Mouse (Mus musculus): ENCODE results near the gene Olfr1221.
"Not testable (repeated sequence)": the region's sequence is repeated elsewhere in the genome, so short reads cannot be mapped to it uniquely, and the experiment has no call there.

The Olfr1221 gene

GRCm38 (mm10) chr2:89117183-89117582 lies at the start of gene Olfr1221:
Gene Olfr1221 (minus strand): TSS chr2:89117283.
- DNase-seq (ENCODE audit: low read depth): no peak

- DNase-seq (ENCODE audit: low read depth): not testable (repeated sequence)
Measured at GRCm38 (mm10) chr2:89164711-89165110, 47.6 kb upstream of the Olfr1221 start.

- DNase-seq (ENCODE audit: low read depth): not testable (repeated sequence)
Measured at GRCm38 (mm10) chr2:89163991-89164390, 46.9 kb upstream of the Olfr1221 start, which contains the start of gene Olfr1224-ps1. Gene Olfr1224-ps1 (minus strand): TSS chr2:89164091.

- no peak for DNase-seq (ENCODE audit: low read depth)
Measured at GRCm38 (mm10) chr2:89151460-89151859, 34.4 kb upstream of the Olfr1221 start, which contains the start of gene Olfr1223. Gene Olfr1223 (minus strand): TSS chr2:89151560.

GRCm38 (mm10) chr2:89132954-89133353 lies 15.9 kb upstream of the Olfr1221 start, which contains the start of gene Olfr1222:
Gene Olfr1222 (minus strand): TSS chr2:89133054.
- DNase-seq (ENCODE audit: low read depth): no peak

- no peak for DNase-seq (ENCODE audit: low read depth)
Measured at GRCm38 (mm10) chr2:89106735-89107134, 10.3 kb downstream of the Olfr1221 start, which contains the start of gene Olfr1220. Gene Olfr1220 (minus strand): TSS chr2:89106835.

- no peak for DNase-seq (ENCODE audit: low read depth)
Measured at GRCm38 (mm10) chr2:89105651-89106050, 11.4 kb downstream of the Olfr1221 start.

GRCm38 (mm10) chr2:89093848-89094247 lies 23.2 kb downstream of the Olfr1221 start:
- no peak for DNase-seq (ENCODE audit: low read depth)

GRCm38 (mm10) chr2:89083413-89083812 lies 33.7 kb downstream of the Olfr1221 start, which contains the start of gene Olfr1219:
Gene Olfr1219 (minus strand): TSS chr2:89083513.
- DNase-seq (ENCODE audit: low read depth): no peak

- DNase-seq (ENCODE audit: low read depth): no peak
Measured at GRCm38 (mm10) chr2:89081487-89081886, 35.6 kb downstream of the Olfr1221 start.

GRCm38 (mm10) chr2:89061087-89061486 lies 56.0 kb downstream of the Olfr1221 start, which contains the start of gene Olfr1218:
Gene Olfr1218 (minus strand): TSS chr2:89061187.
- no peak for DNase-seq (ENCODE audit: low read depth)
